Mouse (Mus musculus): ENCODE measurements around the gene Maml2.

DNA sequence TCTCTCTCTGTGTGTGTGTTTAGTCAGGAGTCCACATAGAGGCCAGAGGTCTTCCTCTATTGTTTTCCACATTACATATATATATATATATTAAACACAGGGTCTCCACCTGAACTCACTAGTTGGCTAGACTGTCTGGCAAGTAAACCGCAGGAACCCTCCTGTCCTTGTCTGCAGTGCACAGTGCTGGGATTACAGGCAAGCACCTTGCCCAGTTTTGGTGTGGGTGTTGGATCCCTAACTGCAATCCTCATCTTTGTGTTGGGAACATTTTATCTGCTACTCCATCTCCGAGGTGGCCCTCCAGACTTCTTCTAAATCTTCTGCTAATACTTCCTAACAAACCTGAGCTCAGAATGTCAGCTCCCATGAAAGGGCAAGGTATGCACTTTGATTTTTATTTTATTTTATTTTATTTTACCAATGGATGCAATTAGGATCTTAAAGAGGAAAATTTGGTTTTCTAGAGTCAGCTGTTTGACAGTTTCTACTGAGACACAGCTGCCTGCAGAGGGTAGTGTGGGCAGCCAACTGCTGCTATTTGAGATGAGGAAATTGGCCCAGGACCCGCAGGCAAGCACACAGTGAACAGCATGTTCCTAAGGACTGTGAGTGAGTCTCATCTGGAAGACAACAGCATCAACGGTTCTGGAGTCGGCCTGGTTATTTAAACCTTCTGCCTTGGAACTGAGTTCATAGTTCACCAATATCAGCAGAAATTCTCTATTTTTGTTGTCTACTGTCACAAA, 213.0 kb downstream of the Maml2 start:
- TF ChIP-seq CTCF (conservative IDR thresholded peaks at IDR 0.05; ENCODE audit: low read length) (no peak), NANOG (IDR thresholded peaks at IDR 0.05; ENCODE audit: borderline replicate concordance, low read length) (no peak)

Data from E14TG2a.4 (cell line).